Mouse (Mus musculus) A20 (cell line): ENCODE results near the gene Amfr.
A peak's percentile ranks its signal among the peaks of the same experiment; 100 is the strongest.

ENCODE experiments used
- DNase-seq: peaks from one replicate; pipeline ENCODE4 v3.0.0-alpha.2; 2011; ENCODE audit warnings: low read depth, low spot score

Amfr gene

DNA sequence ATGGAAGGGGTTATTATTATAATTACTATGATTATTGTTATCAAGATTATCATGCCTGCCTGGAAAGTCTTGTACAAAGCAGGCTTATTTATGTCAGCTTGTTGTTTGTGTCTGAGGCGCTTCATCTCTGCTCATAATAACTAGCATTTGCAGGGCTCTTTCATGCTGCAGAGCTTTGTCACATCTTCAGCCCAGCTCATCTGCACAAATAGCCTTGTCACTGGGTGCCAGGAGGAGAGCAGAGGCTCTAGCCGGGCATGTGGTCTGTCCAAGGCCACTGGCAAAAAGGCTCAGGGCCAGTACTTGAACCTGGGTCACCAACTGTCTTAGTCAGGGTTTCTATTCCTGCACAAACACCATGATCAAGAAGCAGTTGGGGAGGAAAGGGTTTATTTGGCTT is 79.4 kb downstream of the Amfr start:
- no peak for DNase-seq

DNA sequence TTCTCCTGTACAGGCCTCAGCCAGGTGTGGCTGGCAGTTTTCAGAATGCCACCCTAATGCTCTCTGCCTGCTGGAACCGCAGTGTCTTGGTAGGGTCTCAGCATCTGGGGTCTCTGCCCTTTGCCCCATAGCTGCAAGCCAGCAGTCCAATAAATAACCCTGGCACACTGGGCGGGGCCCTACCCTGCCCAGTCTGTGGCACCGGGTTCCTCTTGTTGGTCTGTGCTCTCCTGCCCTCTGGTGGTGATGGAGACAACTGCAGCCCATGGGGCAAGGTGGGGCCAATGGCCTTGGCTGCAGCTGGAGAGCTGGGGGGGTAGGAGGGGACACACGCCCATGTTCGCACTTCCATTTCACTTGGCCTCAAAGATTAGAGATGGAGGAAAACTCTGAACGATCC is 79.8 kb downstream of the Amfr start:
- peak; percentile 69 for DNase-seq

DNA sequence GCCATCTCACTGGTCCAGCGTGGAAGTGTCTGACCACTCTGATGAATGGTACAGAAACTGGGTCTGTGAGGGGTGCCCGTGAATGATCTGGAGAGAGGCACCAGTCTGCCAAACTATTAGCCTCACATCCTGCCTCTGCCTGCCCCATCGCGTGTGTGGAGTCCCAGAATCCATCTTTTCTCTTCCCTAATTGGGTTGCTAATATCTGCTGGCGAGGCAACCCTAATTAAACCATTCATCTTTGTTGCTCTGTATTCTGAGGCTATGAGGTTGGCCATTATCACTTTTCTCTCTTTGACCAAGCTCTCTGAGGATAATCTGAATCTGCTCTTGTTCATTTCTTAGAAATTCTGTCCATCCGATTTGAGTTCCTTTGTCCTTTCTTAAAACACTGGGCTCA is 81.3 kb downstream of the Amfr start:
- no peak for DNase-seq

DNA sequence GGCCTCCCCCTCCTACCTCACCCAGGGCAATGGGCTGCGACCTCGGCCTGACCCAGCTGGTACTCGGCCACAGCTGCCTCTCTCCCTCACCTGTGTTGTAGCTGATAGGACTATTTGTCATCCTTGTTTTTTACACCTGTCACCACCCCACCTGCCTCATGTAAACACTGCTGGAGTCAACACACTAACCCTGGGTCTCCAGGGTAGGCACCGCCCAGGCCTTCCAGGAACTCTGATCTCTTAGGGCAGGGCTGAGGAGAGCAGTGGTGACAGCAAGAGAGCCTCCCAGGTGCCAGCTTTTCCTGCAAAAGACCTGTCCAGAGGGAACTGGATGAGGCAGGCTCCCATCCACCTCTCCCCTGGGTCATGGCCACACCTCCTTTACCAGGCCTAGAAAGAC is 83.4 kb downstream of the Amfr start:
- DNase-seq = no peak

DNA sequence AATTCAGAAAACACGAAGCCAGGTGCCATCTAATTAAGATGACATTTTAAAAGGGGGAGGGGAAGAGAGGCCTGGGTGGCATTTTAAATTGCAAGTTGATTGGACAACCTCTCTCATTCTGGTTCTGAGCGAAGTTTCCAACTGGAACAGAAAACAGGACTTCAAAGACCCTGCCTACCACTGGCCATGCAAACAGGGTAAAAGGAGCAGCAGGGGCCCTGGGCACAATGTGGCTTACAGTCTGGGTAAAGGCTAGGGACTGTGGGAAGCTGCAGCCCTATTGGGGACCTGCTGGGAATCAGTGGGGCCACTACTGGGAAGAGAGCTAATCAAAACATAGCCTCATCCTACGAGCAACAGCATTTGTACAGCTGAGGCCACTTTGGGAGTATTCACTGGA is 87.1 kb downstream of the Amfr start:
- DNase-seq = no peak

DNA sequence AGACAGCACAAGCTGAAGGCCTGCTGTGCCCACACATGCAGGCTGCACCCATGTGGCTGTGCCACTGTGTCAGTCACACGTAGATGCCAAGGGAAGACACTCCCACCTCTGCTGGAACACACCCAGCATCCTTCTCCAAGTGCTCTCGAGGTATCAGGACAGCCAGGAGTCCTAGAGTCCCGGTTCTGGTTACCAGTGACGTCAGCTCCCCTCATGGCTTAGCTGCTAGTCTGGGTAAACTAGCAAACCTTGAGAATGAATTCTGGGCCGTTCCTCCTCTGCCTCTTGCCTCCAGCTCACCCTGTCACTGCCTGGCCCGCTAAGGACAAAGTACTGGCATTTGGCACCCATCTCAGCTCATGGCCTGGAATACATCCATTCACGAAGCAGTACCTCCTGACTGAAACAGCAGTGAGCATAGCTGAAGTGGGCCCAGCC is 88.7 kb downstream of the Amfr start:
- no peak for DNase-seq
